Mouse (Mus musculus) megakaryocyte-erythroid progenitor cell, adult 5-6 weeks (primary cell): ENCODE measurements at regions not wholly inside any gene's neighbourhood (a gene's known extent, or its start where the extent isn't known, plus 50 kb on each side); places are given as distances from the start of the nearest gene placed in this dataset.
A peak's percentile ranks its signal among the peaks of the same experiment; 100 is the strongest.

ENCODE experiments used
- ATAC-seq: replicated peaks from 2 replicates; pipeline ENCODE4 v1.8.0; 2016; ENCODE audit warnings: mild to moderate bottlenecking, inconsistent platforms; ENCODE audit not compliant: severe bottlenecking, poor library complexity, low FRiP score, low TSS enrichment

DNA sequence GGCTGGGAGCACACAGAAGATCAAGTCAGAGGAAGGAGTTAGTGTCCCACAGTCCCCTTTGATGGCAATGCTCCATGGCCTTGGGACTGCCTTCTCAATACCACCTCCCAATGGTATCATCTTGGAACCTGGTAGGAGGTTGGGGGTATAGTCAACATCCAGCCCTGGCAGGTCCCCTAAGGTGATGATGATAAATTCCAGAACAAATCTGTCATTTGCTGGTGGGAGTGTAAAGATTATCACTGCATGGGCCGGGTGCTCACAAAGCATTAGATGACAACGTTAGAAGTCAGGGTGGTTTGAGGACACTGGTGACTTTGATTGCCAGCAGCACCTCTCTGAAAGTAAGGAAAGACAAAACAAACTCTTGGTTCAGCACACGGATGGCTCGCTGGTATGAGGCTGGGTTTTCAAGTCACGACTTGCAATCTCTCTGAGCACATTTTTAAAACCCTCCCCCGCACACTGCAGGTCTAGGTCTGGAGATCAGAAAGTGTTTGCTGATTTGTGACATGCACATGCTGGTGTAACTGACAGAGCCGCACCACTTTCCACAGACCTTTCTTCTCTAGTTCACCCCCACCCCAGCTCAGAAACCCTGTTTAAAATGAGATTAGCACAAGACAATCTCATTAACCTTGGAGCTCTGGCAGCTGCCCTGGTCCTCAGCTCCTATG, 154.5 kb upstream of the Kbtbd8 start:
- ATAC-seq: peak; percentile 77

DNA sequence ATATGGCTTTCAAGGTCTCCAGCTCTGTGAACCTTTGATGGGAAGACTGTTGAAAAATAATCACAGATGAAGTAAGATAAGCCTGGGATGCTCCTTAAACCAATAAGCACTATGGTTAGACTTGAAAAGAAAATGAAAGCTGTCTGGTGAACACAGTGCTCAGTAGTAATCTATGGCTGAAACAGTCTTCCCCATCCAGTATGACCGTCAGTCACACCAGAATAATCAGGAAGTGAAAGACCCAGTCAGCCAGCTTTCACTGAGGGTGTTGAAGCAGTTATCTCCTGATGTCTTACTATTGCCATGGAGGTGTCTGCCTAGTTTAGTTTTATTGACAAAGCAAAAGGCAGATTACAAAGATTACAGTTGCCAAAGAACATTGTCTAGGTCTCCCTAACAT, 155.2 kb upstream of the Kbtbd8 start:
- no peak for ATAC-seq

DNA sequence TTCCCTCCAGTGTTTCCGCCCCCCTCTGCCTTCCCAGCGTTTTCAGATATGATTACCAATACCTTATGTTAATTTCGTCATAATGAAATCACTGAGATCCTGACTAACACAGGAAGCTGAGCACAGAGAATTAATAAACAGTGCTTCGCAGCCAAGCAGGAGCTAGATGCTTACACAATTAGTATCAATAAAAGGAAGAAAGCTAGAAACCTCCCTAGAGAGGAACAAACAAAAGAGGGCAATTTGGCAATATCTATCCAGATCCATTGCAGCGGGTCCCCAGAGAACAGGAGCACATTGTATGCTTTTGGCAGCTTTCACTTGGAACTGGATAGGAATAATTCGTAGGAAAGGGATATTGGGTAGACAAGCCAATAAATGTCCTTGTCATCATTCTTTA, 159.1 kb upstream of the Kbtbd8 start:
- no peak for ATAC-seq

DNA sequence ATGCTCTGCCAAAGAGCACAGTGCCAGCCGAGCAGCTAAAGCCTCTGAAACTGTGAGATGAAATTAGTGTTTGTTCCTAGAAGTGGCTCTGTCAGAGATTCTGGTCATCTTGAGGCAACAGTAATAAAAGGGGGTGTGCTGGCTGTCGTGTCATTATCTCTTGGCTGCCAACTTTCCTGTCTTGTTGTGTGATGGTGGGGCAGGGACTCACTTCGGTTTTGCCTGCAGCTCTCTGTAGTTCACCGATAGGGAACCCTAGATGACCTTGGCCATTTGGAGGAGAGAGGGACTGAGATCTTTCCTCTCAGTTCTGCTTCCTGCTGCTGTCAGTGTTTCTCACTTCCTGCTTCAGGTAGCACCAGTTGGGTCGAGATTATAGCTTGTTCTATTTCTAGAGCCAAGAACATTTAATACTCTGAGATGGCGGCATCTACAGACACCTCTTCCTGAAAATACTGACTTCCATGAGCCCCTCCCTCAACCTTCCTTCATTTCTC, 159.8 kb upstream of the Kbtbd8 start:
- peak; percentile 30 for ATAC-seq

DNA sequence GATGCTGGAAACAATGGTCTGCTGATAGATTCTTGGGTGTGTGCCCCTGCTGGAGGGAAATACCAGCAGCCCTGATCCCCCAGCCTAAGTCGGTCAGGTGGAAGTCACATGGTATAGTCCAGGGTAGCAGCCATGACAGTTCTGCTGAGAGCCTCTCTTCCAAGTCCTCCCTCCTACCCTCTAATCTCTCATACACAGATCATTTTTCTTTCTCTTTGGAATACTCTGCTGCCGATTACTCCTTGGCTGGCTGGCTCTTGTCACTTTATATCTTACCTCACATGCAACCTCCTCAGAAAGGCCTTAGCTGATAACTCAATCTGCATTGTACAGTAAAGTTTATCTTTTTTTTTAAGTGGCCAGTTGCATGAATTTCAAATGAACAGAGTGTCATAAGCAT, 162.5 kb upstream of the Kbtbd8 start:
- ATAC-seq: peak; percentile 91

DNA sequence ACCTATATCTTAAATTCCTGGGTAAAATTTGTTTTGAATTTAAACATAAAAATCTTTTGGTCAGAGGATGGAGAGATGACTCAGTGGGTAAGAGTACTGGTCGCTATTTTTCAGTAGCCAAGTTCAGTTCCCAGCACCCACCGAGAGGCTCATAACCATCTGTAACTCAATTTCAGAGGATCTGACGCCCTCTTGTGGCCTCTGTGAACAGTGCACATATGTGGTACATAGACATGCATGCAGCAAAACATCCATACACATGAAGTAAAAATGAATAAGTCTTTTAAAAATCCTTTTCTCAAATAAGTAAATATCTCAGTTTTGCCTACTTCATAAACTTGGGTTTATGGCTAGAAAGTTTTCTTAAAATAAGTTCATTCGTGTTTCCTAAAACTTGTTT, 163.4 kb upstream of the Kbtbd8 start:
- no peak for ATAC-seq

DNA sequence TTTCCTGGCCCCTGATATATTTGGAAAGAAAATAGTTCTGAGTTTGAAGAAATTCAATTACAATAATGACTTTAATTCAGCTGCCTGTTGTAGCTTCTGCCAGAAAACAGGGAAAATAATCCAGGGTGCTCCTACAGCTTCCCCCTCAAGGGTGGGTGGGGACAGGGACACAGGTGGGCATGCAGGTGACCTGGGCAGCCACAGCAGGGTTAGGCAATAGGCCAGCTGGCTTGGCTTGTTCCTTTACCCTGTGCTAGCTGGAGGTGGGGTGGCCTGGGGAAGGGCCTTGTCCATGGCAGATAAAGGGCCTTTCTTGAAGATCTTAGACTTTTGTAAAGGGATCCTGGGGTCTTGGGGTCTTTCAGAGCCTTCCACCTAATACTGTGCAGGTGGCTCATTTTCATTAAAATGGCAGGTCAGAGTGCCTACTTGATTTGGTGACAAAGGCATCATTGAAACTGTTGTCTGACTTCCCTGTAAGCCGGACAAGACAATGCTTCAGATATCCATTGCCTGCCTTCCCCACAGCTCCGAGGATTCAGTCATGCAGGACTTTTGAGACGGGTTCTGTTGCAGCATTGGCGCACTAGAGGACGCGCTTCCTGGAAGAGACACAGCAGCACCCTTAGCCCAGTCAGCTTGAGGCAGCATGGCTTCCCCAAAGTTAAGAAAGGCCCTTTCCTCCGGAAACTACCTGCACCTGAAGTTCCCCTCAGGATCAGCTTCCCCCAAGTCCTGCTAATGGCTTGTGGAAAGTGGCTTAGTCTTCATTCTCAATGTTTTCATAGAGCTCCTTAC, 164.9 kb upstream of the Kbtbd8 start:
- no peak for ATAC-seq

DNA sequence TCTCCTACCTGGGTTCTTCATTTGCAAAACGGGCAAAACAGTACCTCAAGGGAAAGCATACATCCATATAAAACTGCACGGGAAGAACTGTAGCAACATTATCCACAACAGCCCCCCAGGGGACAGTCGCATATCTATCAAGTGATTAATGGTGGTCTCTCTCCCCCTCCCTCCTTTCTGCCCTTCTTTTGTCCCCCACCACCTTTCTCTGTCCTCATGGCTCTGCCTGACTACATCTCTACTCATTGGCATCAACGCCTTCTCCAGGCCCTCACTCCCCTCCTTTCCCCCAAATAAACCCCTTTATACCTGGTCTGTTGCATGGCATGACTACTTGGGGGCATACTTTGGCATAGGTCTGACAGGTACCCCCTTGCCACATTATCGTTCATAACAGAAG, 166.1 kb upstream of the Kbtbd8 start:
- ATAC-seq: no peak

DNA sequence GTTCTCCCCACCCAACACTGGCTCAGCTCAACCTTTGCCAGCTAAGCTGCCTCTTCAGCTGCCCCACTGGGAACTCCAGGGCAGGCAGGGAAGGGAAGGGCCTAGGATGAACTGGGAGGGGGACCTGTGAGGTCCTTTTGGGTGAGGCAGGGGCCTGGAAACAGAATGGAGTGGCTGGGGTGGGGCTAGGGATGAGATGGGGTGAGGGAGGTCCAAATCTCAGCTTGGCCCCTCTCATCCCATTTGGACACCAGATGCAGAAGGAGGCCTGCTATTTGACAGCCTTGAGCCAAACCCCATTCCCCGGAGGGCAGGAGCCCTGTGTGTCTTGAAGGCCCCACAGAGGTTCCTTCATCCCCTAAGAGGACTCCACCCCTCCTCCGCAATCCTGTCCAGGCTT, 166.7 kb upstream of the Kbtbd8 start:
- no peak for ATAC-seq

DNA sequence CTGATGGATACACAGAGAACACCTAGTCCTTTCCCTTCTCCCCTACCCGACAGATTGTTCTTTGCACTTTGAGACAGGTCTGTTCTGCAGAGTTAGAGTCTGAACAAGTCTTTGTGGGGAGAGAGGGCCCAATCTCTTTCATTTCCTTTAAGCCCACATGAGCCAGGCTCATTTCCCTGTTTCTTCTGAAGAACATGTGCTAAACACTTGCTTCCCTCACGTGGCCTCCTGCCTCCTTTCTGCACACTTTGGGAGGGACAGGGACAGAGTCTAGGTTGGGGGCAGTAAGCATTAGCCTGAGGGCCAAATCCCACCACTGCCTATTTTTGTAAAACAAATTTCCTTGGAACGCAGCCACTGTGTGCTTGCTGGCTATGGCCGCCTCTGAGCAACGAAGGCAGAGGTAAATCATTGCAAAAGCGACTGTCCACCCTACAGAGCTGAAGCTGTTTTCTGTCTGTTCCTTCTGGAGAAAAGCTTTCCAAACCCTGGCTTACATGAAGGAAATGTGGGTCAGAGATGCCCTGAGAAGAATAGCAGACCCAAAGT, 170.6 kb upstream of the Kbtbd8 start:
- no peak for ATAC-seq

DNA sequence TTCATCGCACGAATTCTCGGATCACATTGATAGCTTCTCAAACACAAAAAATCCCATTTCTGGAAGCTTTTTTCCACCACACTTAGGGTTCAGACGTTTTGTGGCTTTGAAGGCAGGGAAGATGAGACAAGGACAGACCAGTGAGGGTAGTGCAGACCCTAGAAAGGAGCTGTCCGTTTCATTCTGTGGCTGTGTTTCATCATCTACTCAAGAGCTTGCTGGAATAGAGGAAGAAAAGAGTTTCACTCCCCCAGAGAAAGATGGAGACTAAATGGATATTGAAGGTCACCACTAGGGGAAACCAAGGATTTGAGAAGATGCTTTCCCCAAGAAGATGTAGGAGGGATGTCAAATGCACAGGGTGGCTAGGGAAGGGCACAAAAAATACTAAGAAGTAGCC, 171.3 kb upstream of the Kbtbd8 start:
- no peak for ATAC-seq

DNA sequence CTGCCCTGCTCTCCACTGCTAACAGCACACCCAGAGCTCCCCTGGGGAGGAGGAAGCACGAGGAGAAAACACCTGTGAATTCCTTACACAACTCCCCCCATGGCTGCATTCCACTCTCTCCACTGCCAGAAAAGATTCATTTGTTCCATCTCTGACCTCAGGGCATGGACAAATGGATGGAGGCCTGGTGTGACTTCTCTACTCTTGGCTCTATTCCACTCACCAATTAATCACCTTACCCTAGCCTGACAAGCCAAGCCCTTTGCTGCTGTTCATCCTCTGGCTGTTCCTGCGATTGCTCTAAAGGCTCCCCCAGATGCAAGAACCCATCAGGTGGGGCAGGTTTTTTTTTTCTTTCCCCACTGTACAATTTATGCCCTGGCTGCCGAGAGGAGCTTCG, 172.8 kb upstream of the Kbtbd8 start:
- no peak for ATAC-seq

DNA sequence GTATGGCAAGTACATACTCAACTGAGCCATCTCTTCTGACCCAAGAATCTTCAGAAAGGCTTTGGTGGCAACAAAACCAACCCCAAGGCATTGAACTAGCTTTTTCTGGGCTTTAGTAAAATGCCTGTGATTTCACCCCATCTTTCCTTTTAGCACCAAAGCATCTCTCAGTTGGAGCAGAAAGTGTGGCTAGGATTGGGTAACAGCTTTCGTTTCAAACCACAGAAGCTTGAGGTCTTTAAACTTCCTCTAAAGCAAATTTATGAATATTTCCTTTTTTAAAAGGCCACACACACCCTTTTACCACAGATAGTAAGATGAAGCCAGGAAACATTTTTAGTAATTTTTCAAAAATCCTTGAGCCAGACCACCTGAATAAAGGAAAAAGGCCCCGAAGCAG, 178.1 kb upstream of the Kbtbd8 start:
- ATAC-seq: no peak

DNA sequence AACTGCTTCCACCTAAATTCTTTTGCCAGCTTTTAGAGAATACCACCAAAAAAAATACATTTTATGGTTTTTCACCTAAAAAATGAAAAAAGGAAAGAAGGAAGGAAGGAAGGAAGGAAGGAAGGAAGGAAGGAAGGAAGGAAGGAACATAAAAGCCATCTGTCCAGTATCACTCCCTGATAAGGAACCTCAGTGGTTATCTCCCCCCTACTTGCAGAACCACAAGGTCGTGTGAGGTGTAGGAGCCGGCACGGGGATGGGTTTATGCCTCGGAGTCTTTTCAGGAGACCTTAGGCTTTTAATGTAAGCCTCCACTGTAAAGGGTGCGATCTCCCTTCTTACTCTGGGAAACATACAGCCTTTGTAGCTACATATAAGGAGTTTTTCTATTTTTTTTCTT, 180.8 kb upstream of the Kbtbd8 start:
- peak; percentile 55; the same call in 1 of the 2 replicates for ATAC-seq

DNA sequence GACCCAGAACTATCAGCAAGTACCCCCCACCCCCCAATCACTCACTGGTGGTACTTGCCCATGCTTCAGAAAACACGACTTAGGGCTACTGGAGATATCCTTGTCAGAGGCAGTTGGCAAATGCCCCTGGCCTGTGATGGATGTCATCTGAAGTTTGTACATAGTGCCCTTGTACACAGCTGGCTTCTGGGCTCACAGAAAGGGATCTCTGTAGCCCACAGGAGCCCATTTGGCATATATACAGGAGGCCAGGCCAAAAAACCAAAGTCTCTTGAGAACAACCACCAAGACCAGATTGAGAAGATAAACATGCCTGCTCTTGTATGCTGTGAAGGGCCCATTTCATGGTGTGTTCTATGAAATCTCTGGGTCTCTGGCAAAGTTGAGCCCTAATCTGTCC, 181.3 kb upstream of the Kbtbd8 start:
- no peak for ATAC-seq

DNA sequence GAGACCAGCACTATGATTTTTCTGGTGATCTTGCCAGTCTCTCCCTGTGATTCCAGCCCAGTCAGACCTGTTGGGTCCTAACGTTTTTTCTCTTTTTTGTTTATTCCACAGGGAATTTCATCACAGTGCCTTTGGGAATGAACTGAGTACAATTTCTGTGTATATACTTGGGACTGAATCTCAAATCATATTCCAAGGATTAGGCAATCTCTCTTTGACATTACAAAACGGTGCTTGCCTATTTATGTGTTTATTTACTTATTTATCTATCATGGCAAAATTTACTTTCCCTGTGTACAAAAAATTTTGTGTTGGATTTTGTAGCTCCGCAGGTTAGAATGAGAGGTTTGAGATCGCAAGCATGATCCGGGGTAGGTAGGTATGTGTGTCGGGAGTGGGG, 189.2 kb upstream of the Kbtbd8 start:
- ATAC-seq: no peak

DNA sequence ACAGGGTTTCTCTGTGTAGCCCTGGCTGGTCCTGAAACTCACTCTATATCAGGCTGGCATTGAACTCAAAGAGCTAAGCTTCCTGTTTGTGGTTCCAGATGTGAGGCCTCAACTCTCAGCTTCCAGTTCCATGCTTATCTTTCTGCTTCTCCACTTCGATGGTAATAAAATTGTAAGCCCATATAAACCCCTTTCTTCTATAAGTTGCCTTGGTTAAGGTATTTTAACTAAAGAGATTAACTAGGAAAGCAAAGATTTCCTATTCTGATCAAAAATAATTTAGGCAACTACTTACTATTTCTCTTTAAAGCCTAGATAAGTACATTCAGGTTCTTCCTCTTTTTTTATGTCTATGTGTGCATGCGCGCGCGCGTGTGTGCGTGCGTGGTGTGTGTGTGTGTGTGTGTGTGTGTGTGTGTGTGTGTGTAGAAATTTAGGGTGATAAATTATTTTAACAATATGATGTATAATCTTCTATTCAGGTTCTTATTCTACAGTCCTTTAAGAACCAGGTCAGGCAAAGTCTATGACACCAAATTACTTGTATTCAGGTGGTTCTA, 190.3 kb upstream of the Kbtbd8 start:
- no peak for ATAC-seq

DNA sequence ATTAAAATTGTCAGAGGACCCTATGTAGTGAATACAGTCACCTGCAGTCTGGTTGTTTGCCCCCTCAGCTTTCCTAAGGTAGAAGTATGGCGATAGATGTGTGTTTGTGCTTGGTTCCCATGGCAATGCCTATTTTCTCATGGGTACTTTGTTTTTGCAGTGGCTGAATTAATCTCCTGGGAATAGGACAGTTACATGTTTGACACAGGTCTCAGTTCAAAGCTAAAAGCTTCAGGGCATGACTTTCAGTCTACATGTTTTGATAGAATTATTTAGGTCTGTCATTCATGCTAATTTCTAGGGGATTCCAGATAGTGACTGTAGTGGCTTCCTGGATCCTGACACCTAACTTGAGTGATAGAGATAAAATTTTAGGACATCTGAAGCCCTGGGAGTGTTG, 191.6 kb upstream of the Kbtbd8 start:
- no peak for ATAC-seq

DNA sequence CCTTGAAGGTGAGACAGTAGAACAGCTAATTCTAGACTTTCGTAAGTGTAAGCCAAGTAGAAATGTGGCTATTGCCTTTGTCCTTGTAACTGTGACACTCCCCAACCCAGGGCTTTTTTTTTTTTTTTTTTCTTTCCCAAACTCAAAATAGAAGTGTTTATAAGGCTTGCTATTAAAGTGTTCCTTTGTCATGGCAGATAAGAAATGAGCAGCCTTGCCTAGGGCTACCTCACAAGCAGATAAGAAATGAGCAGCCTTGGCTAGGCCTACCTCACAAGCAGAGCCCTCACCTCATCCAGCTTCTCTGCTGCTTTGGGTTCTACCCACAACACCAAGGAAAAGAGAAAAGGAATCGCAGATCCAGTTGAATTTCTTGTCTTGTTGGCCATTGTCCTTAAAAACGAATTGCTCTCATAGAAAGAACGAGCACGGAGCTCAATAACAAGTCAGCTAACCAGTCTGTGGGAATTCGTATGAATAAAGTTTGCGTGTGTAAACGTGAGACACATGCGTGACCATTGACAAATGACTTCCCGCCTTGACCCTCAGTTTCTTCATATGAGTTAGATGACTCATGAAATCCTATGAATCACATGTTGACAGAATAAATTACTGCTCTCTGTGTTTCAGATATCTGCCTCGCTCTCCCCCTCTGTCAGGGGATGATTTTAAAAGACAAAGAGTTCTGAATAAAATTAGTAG, 192.6 kb upstream of the Kbtbd8 start:
- peak; percentile 86 for ATAC-seq

DNA sequence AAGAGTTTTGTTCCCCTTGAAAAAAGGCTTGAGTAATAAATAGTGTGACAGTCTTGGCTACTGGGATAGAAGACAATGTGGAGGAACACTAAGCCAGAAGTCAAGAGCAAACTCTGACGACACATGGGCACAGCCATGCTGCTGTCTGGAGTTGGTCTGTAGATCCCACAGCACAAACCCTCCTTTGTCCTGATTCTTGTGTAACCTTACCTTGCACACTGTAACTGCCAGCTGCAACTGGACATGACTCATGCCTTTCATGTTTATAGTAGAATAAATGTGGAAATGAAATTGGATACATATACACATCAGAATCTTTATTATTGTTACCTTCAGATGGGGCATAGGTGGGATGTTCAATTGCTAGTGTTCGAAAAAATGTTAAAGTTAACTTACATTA, 195.3 kb upstream of the Kbtbd8 start:
- ATAC-seq: no peak
